Mouse (Mus musculus) kidney, adult 18-20 months (tissue): Measurements from ENCODE around the gene Gpr174.
"Not testable (repeated sequence)": the region's sequence is repeated elsewhere in the genome, so short reads cannot be mapped to it uniquely, and the experiment has no call there.

Experiments used
- DNase-seq: peaks from one replicate; pipeline ENCODE4 v3.0.0; 2021

Gpr174 gene

DNA sequence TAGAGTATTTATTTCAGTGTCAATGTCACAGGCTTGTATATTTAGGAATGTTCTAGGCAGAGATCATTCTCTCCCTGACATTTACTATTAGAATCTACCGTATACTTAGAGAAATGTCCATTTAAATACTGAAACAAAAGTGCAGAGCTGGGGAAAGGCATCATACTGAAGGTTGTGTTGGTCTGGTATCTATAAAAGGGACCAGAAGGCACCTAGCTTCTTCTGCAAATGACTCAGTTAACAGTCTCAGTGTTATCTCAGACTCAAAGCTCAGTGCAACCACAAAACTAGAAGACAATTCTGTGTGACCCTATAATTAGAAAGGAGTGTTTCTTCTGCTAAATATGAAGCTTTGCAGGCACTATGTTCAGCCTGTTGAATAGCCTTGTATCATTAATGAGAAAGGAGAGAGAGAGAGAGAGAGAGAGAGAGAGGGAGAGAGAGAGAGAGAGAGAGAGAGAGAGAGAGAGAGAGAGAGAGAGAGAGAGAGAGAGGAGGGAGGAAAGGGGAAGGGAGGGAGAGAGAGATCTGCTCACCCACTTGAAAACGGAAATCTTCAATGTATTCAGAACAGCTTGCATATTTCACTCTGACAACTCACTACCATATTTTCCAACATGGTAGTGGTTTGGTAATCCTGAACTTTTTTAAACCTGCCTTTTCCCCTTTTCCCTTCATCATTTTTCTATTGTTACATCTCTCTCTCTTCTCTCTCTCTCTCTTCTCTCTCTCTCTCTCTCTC lies at the start of gene Gpr174:
Gene Gpr174 (plus strand): TSS at position 393 of the 742 bp plus-strand sequence.
- no peak for DNase-seq

DNA sequence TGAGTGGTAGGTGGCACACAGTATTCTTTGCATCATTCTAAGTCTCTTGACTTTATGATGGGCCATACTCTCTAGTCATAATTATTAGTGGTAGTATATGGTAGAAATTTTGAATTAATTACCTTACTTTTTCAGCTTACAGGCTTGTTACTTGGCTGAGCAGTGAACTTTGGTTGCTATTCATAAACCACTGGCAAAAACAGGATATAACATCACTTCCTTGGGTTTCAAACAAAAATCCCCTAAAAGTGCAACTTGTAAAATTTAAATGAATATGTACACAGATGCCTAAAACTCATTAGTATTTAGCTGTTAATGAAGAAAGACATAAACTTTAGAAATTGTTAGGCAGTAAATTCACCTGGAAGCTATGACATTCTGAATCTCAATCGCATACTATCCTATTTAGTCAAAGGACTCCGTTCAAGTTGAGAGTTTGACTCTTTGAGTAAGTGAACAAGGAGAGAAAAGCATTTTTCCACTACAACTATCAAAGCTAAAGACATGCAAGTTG lies 38.0 kb upstream of the Gpr174 start:
- DNase-seq: no peak

DNA sequence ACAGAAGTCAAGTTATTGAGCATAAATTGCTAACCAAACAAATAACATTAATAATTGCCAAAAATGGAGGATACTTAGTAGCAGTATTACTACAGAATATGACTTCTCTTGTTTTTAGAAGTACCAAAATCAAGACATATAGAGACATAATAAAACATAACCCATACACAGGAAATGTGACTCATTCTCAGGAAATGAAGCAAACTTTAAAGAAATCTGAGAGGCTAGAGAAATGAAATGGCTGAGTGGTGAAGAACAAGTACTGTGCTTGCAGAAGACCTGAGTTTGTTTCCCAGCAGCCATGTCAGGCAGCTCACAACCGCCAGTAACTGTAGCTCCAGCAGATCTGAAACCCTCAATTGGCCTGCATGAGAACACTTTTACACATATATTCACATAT lies 30.8 kb upstream of the Gpr174 start:
- no peak for DNase-seq

DNA sequence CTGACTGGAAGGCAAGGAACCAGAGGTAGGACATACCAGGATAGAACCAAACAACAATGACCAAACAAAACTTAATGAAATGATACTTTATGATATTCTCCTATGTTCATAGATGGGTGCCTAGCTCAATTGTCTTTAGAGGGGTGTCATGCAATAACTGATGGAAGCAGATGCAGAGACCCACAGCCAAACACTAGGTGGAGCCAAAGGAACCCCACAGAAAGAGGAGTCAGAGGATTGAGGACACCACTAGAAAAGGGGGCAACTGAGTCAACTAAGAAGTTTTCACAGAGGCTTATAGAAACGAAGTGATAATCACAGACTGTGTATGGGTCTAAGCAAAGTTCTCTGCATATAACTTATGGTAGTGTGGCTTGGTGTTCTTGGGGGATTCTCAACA lies 24.5 kb upstream of the Gpr174 start:
- DNase-seq: no peak

DNA sequence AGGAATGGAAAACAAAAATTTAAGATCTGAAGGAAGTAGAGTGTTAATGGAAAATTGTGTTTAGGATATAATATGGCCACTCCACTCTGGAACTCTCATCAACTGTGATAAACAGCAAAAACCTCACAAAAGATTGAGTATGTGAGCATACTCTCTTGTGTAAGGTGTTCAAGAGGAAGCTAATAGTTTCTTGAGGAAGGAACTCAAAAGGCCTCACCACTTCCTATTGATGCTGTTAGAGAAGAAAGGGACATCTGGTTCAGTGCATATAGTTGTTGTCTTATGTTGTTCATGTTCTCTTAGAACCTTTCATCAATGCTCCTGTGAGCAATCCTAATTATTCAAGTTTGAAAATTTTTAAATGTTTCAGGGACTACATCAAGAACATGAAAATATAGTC lies 21.0 kb upstream of the Gpr174 start:
- DNase-seq: no peak

DNA sequence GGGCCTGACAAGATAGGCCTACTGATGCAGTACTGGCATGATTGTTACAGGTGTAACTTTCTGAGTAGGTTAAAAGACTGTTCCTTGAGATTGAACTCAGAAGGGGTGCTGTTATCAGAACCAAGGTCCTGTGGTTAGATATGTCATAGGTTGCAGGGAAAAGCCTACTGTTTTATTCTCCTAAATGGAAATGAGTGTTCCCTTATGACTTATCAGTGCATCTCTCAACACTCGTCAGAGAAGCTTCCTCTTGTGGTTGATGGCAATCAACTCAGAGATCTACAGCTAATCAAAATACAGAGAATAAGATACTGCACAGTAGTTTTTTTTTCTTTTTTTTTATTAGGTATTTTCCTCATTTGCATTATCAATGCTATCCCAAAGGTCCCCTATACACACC lies 19.2 kb upstream of the Gpr174 start:
- DNase-seq: no peak

DNA sequence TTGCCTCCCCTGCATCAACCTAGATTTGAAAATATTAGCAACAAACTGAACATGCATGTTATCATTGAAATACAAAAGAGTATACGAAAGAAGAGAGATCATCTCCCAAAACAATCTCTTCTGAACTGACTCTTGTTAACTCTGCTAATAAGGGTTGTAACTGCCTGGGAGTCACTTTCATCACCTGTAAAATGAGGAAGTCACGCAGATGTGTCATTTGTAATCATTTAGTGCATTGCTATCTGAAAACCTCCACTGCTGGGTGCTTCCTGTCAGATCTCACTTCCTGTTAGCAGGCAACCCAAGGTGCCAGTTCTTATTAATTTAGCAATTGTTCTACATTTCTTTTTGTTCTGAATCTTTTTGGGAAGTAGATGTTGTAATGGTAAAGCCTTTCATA lies 5.3 kb upstream of the Gpr174 start:
- no peak for DNase-seq

DNA sequence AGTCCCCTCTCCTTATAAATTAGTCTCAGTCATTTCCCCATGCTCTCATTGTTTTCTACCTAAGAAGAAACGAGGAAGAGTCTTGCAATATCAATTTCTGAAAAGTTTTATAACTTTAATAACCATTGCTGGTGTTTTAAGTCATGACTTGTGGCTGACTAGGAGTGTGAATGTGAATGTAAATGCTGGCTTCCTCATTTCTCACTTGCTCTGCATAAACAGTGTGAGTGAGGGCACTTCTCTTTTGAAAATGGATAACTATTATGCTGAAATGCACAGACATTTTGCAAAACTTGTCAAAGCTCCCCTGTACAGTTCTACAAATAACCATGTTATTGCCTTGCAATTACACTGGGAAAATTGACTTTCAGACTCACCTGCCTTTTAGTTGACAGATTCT lies 8.9 kb downstream of the Gpr174 start:
- DNase-seq: no peak

DNA sequence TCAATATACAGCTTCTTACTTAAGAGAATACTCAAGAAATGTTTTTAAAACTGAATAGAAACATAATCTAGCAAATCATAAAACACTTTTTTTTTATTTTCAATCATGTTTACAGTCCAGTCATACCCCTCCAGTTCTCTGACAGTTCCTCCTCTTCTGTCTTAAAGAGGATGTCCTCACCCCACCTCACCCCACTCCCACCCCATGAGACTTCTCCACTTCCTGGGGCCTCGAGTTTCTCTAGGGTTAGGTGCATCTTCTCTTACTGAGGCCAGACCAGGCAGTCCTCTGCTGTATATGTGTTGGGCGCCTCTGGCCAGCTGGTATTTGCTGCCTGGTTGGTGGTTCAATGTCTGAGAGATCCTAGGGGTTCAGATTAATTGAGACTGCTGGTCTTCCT lies 21.9 kb downstream of the Gpr174 start:
- DNase-seq: no peak

DNA sequence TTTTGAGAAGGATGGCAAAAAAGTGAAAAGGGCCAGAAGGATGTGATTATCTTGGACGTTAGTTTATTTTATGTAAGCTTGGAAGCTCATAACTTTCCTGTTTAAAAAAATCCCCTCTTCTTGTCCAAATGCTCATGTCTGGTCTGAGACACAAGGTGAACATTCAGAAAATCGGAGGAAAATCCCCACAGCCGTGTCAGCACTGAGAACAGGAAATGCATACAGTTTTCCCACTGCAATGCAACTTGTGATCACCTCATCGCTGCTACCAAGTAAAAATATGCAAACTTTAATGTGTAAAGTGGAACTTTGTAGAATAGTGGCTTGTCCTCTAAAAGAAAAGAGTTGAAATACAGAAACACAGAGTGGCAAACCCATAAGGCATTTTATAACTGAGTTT lies 28.5 kb downstream of the Gpr174 start:
- no peak for DNase-seq

DNA sequence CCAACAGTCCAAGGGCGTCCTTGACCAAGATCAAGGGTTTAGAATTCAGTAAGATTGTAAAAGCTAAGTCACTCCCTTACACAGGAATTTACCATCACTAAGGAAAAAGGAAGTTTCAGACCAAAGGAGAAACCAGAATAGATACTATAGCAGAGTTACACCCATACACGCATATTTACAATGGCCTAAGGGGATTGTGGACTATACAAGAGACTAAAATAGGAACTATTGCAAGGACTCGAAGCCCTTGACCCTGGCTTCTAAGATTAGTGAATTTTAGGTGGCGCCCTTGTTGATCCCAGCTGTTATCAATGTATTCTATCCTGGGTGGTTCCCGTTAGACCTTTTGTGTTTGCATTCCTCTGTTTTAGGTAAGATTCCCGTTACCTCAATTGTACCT lies 42.2 kb downstream of the Gpr174 start:
- DNase-seq: not testable (repeated sequence)

DNA sequence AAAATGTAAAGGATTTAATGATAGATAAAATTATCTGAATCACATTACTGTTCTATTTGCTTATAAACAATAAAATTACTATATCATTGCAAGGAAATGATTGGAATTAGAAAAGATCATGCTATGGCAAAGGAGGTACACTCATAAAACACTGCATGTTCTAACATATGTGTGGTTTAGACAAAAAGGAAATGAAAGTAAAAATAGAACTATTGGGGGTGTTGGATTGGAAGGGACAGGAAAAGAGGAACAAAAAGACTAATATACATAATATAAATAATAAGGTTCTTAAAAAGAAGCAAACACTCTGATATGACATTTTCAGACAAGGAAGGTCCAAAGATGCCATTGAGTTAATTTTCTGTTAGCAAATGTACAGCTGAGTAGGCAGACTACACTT lies 43.1 kb downstream of the Gpr174 start:
- no peak for DNase-seq

DNA sequence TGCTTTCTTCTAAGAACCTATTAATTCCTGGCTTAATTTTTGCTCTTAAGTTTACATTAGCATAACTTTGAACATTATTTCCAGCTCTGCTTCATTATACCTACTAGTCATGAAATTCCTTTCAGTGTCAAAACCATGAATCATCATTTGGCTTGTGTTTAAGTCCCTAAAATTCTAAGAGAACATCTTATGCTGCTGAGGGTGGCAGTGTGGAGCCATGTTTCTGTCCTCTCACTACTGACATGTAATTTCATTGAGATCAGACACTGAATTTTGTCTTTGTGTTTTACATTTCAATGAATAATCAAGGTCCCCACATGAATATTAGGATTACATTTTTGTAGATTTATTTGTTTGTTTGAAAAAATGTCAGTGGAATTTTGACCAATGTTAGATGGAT lies 50.8 kb downstream of the Gpr174 start:
- DNase-seq: no peak

DNA sequence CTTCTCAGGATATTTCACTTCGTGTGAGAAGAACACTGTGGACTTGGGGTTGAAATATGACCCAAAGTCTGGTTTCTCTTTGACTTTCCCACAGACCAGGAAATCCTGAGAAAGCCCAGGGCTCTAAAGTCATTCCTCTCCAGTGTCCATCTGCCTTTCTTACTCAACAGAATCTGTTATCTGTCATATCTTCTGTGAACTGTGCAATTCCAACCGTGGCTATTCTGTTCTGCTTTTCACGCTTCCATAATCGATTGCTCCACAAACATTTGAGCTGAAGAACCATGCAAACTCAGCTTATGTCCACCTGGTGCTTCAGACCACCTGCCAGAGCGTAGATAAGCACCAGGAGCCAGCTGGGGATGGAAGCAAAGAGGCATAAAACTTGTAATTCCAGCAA lies 56.9 kb downstream of the Gpr174 start:
- DNase-seq: no peak

DNA sequence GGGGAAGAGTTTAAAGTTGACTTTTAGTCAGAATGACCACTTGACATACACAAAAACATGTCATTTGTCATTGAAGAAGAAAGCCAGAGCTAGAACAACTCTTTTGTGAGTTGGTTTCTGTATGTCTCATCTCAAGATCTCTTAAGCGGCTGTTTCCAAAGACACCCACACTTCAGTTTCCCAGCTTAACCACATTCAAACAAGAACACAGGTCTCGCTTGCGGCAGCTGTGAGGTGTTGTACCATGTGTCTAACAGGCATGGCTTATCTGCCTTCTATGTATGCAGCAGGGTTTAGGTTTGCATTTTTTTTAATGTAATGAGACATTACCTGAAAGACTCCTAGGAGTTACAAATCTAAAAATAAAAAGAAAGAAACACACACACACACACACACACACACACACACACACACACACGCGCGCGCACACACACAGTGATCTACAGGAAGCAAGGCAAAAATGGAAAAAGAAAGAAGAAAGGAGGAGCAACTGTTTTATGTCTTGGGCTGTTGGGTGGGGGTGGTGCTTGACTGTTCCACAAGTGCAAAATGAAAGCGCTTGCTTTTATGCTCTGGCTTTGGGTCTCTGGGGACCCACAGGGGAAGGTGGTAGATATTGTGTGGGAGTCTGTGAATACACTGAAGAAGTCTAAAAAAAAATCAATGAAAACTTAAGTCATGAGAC lies 70.2 kb downstream of the Gpr174 start:
- DNase-seq: no peak

DNA sequence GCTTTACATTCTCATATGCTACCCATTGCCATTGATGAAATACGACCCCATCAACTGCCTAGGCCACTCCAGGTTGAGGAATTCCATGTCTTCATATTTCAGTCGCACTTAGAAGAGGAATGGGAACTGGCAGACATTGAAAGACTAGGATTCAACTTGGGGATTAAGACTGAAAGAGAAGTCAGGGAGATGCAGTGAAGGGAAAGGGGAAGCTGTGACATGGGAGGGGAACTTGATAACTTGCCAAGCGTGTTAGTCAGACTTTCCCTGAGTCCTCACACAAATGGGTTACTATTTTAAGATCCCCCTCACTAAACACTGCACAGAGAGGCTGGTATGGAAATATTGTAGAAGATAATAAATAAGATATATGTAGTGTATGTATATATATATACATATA lies 74.2 kb downstream of the Gpr174 start:
- no peak for DNase-seq

DNA sequence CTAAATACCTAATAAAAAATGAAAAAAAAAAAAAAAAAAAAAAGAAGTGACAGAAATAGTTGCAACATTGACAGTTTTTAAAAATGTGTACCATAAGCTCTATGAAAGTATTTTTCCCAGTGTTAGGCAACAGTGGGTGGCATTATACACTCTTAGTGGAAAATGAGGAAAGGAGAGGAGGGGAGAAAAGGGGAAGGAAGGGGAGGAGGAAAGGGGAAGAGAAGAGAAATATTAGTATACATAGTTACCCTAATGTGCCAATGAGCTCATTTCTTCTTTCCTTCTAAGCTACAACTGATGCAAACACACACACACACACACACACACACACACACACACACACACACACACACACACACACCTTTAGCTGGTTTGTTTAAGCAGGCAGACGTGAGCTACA lies 80.9 kb downstream of the Gpr174 start:
- DNase-seq: no peak

DNA sequence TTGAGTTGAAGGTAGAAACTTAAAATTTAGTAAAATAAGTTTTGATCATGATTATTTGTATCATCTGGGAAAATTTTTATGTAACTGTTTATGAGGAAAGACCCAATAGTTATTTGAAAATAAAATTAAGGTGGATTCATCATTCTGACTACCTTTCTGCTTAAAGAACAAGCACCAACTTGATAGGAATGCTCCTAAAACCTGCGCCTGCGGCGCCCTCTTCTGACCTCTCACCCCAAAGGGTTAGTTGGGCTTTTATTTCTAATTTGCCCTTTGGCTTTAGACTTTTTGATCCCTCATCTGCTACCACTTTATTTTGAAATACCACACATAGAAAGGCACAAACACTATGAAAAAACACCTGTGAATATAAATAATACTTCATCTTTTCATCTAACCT lies 86.3 kb downstream of the Gpr174 start:
- no peak for DNase-seq
